Mouse (Mus musculus): ENCODE data around the gene Samt1.
A peak's percentile ranks its signal among the peaks of the same experiment; 100 is the strongest.
"Not testable (repeated sequence)": the region's sequence is repeated elsewhere in the genome, so short reads cannot be mapped to it uniquely, and the experiment has no call there.

The Samt1 gene

GRCm38 (mm10) chrX:154012540-154012939 lies at the start of gene Samt1:
Samt1 (minus strand) TSS chrX:154012640.
- DNase-seq (ENCODE audit: extremely low read depth, low read depth) = not testable (repeated sequence)

GRCm38 (mm10) chrX:154054939-154055338 lies 42.5 kb upstream of the Samt1 start, which contains the start of gene Gm10057:
Gm10057 (minus strand) TSS chrX:154055039.
- not testable (repeated sequence) for DNase-seq (ENCODE audit: extremely low read depth, low read depth)

- not testable (repeated sequence) for DNase-seq (ENCODE audit: extremely low read depth, low read depth)
These were observed 21.3 kb upstream of the Samt1 start, which contains the start of gene 4921511M17Rik for GRCm38 (mm10) chrX:154033727-154034126. 4921511M17Rik (minus strand) TSS chrX:154033827.

- DNase-seq (ENCODE audit: extremely low read depth, low read depth) = not testable (repeated sequence)
These were observed 35.5 kb downstream of the Samt1 start for GRCm38 (mm10) chrX:153976914-153977313.

GRCm38 (mm10) chrX:153976467-153976866 lies 36.0 kb downstream of the Samt1 start:
- not testable (repeated sequence) for DNase-seq (ENCODE audit: extremely low read depth, low read depth)

GRCm38 (mm10) chrX:153974450-153974849 lies 38.0 kb downstream of the Samt1 start:
- peak; percentile 1 for DNase-seq (ENCODE audit: extremely low read depth, low read depth)

- not testable (repeated sequence) for DNase-seq (ENCODE audit: extremely low read depth, low read depth)
These were observed 59.6 kb downstream of the Samt1 start for GRCm38 (mm10) chrX:153952866-153953265.
